Mouse (Mus musculus) thymus, adult 2 months (tissue): ENCODE measurements around the gene Mmaa. TPM values are rescaled to one million over a fixed set of nuclear protein-coding genes. Genes with fewer than 3 reads are reported as not detected.

Source experiments
- DNase-seq: peaks from one replicate; pipeline ENCODE4 v3.0.0; 2021
- H3K27ac ChIP-seq: fragments of 200-500 bp; 2 replicates; pipeline ENCODE4 v1.5.1; 2012; ENCODE audit warnings: low read length, control low read depth; ENCODE audit not compliant: control insufficient read depth, insufficient read depth
- H3K27me3 ChIP-seq: fragments of 200-500 bp; 2 replicates; pipeline ENCODE4 v1.6.1; 2012; ENCODE audit warnings: mild to moderate bottlenecking, low read length, moderate library complexity, mixed read lengths; ENCODE audit not compliant: control insufficient read depth, insufficient read depth
- H3K36me3 ChIP-seq: fragments of 200-500 bp; 2 replicates; pipeline ENCODE4 v1.6.1; 2012; ENCODE audit warnings: mild to moderate bottlenecking, low read length, moderate library complexity; ENCODE audit not compliant: control insufficient read depth, insufficient read depth
- H3K4me1 ChIP-seq: fragments of 200-500 bp; replicated peaks from 2 replicates; pipeline ENCODE4 v1.6.1; 2012; ENCODE audit warnings: low read length; ENCODE audit not compliant: control insufficient read depth, insufficient read depth
- H3K4me3 ChIP-seq: fragments of 200-500 bp; 2 replicates; pipeline ENCODE4 v1.5.1; 2012; ENCODE audit warnings: mild to moderate bottlenecking, low read length, control low read depth, moderate library complexity; ENCODE audit not compliant: control insufficient read depth, insufficient read depth
- CTCF ChIP-seq: fragments of 200-500 bp; IDR thresholded peaks from 2 replicates; pipeline ENCODE4 v1.5.1; 2012; ENCODE audit warnings: mild to moderate bottlenecking, control low read depth, low read length, moderate library complexity, borderline replicate concordance; ENCODE audit not compliant: control insufficient read depth, poor library complexity, insufficient read depth; ENCODE audit errors: extremely low read depth
- POLR2A ChIP-seq: fragments of 200-500 bp; IDR thresholded peaks from 2 replicates; pipeline ENCODE4 v1.6.1; 2012; ENCODE audit warnings: mild to moderate bottlenecking, low read length, control low read depth, moderate library complexity; ENCODE audit not compliant: control insufficient read depth, poor library complexity, insufficient read depth; ENCODE audit errors: extremely low read depth
- WGBS: fragments of 180-500 bp; shearing (Covaris S2); methylation state at CpG from one replicate; pipeline ENCODE4 v1.1.7; 2018; 5-methylcytosine and 5-hydroxymethylcytosine counted together
- polyA plus RNA-seq: library from polyadenylated mRNA; depleted of rRNA; stranded (reverse); fragments of >200 nt; gene quantifications from 2 replicates; pipeline ENCODE4 v1.2.3, GENCODE M21; 2012

Mmaa gene
- polyA plus RNA-seq, 1 experiment, result 3.9 TPM

- H3K27ac ChIP-seq, result no peak overlapping the region
- no peaks in the 10 kb centered on the region for H3K36me3 ChIP-seq
- H3K4me3 ChIP-seq, result no peak overlapping the region
- H3K4me1 ChIP-seq, result peaks cover 8% of the 10 kb centered on the region; the same call in 1 of the 2 replicates
- H3K27me3 ChIP-seq, result no peaks in the 10 kb centered on the region
- WGBS, result 34% methylated on average over 3 of the region's 3 CpGs
- TF ChIP-seq CTCF, result no peak
- no peak for TF ChIP-seq POLR2A
- no peak for DNase-seq
These were observed 896 bp downstream of the Mmaa start for GRCm38 (mm10) chr8:79293841-79294240.

GRCm38 (mm10) chr8:79292712-79293264 is 1.9 kb downstream of the Mmaa start:
- Histone ChIP-seq H3K4me3 (no peak overlapping the region), H3K27ac (no peak overlapping the region), H3K27me3 (no peaks in the 10 kb centered on the region), H3K36me3 (no peaks in the 10 kb centered on the region), H3K4me1 (peaks cover 8% of the 10 kb centered on the region; the same call in 1 of the 2 replicates)
- TF ChIP-seq CTCF, result no peak
- TF ChIP-seq POLR2A, result no peak
- 46% methylated on average over 3 of the region's 3 CpGs for WGBS
- DNase-seq, result no peak

GRCm38 (mm10) chr8:79289592-79289991 is 5.1 kb downstream of the Mmaa start:
- H3K4me3 ChIP-seq, result no peak overlapping the region
- no peak overlapping the region for H3K27ac ChIP-seq
- no peaks in the 10 kb centered on the region for H3K27me3 ChIP-seq
- no peak for DNase-seq
- H3K4me1 ChIP-seq, result peaks cover 3% of the 10 kb centered on the region; the same call in 1 of the 2 replicates
- no peaks in the 10 kb centered on the region for H3K36me3 ChIP-seq
- TF ChIP-seq POLR2A (no peak), CTCF (no peak)
- WGBS, result 77% methylated on average over 5 of the region's 5 CpGs

- WGBS, result 91% methylated on average over 2 of the region's 2 CpGs
- TF ChIP-seq CTCF, result no peak
- no peak for TF ChIP-seq POLR2A
- no peaks in the 10 kb centered on the region for H3K27me3 ChIP-seq
- H3K27ac ChIP-seq, result no peak overlapping the region
- no peaks in the 10 kb centered on the region for H3K36me3 ChIP-seq
- no peak for DNase-seq
- no peak overlapping the region for H3K4me3 ChIP-seq
- H3K4me1 ChIP-seq, result peaks cover 3% of the 10 kb centered on the region; the same call in 1 of the 2 replicates
These were observed 6.1 kb downstream of the Mmaa start for GRCm38 (mm10) chr8:79288681-79289080.

- TF ChIP-seq POLR2A (no peak), CTCF (no peak)
- Histone ChIP-seq H3K36me3 (no peaks in the 10 kb centered on the region), H3K27ac (no peak overlapping the region), H3K4me1 (peaks cover 2% of the 10 kb centered on the region; the same call in 1 of the 2 replicates), H3K4me3 (no peak overlapping the region), H3K27me3 (no peaks in the 10 kb centered on the region)
- no peak for DNase-seq
- 96% methylated on average over 4 of the region's 4 CpGs for WGBS
These were observed 6.5 kb downstream of the Mmaa start for GRCm38 (mm10) chr8:79288250-79288649.

- Histone ChIP-seq H3K27me3 (no peaks in the 10 kb centered on the region), H3K36me3 (no peaks in the 10 kb centered on the region), H3K27ac (no peak overlapping the region), H3K4me1 (no peaks in the 10 kb centered on the region), H3K4me3 (no peak overlapping the region)
- WGBS, result 37% methylated on average over 3 of the region's 3 CpGs
- TF ChIP-seq CTCF, result no peak
- no peak for TF ChIP-seq POLR2A
- DNase-seq, result no peak
These were observed 8.3 kb downstream of the Mmaa start for GRCm38 (mm10) chr8:79286424-79286823.

- no peaks in the 10 kb centered on the region for H3K27me3 ChIP-seq
- no peak overlapping the region for H3K4me3 ChIP-seq
- TF ChIP-seq CTCF (no peak), POLR2A (no peak)
- no peaks in the 10 kb centered on the region for H3K36me3 ChIP-seq
- H3K4me1 ChIP-seq, result peaks cover 6% of the 10 kb centered on the region
- 100% methylated on average over 3 of the region's 3 CpGs for WGBS
- H3K27ac ChIP-seq, result no peak overlapping the region
- no peak for DNase-seq
These were observed 10.1 kb downstream of the Mmaa start for GRCm38 (mm10) chr8:79284626-79285025.
